Mouse (Mus musculus) lung, postnatal 0 days (tissue): ENCODE measurements around the gene Sh3gl2.

Experiments used
- CTCF ChIP-seq: IDR thresholded peaks from 2 replicates; pipeline ENCODE4 v1.5.1; 2016; ENCODE audit warnings: antibody characterized with exemption, mild to moderate bottlenecking
- EP300 ChIP-seq: IDR thresholded peaks from 2 replicates; pipeline ENCODE4 v1.6.1; 2016; ENCODE audit warnings: antibody characterized with exemption, mild to moderate bottlenecking, control low read depth

DNA sequence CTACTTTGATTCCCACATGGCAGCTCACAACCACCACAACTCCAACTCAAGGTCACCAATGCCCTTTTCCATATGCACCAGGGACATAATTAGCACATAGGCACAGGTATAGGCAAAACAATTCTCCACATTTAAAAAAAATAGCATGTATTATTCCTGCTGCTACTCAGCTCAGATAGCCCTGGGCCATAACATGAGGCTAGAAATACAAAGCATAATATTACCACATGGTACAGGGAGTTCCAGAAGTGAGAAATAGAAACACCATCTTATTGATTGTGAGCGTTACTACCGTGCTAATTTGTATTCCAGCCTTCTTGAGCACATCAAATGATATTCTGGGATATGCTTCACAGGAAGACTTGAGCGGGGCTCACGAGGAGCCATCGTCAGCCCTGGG lies 464.3 kb downstream of the Sh3gl2 start:
- no peak for TF ChIP-seq CTCF
- TF ChIP-seq EP300: no peak
